Mouse (Mus musculus): ENCODE data around the gene Gm20826. TPM values are rescaled to one million over a fixed set of nuclear protein-coding genes. Genes with fewer than 3 reads are reported as not detected.
"Not testable (repeated sequence)": the region's sequence is repeated elsewhere in the genome, so short reads cannot be mapped to it uniquely, and the experiment has no call there.

Gene Gm20826
- not detected in 2 replicates for polyA plus RNA-seq (2012; ENCODE audit: insufficient read depth, insufficient read length, missing spikeins)

GRCm38 (mm10) chrY:7638389-7638788 lies at the start of gene Gm20826:
TSS of gene Gm20826 (minus strand) at chrY:7638489.
- not testable (repeated sequence) for H3K4me1 ChIP-seq (ENCODE audit: control insufficient read depth, insufficient read depth, low read length)

More at GRCm38 (mm10) chrY:7638389-7638788, at the start of gene Gm20826:
- H3K27ac ChIP-seq (ENCODE audit: insufficient read depth, low read depth, low read length); H3K4me3 ChIP-seq (ENCODE audit: insufficient read depth, low read length): not testable (repeated sequence)

Other genes starting within 250 kb of the Gm20826 start
- not detected in 2 replicates for gene Gm21788, start 233.5 kb downstream of the Gm20826 start, polyA plus RNA-seq (2012; ENCODE audit: insufficient read depth, insufficient read length, missing spikeins)
- not detected in 2 replicates for gene Gm28576, start 84.5 kb upstream of the Gm20826 start, polyA plus RNA-seq (2012; ENCODE audit: insufficient read depth, insufficient read length, missing spikeins)

Data from bone marrow macrophage, adult 2 months (primary cell).